Mouse (Mus musculus) heart, embryonic 12.5 days (tissue): ENCODE results near the gene Dnah17. TPM values are rescaled to one million over a fixed set of nuclear protein-coding genes. Genes with fewer than 3 reads are reported as not detected.

Experiments
- ATAC-seq: fragments of 200-750 bp; cut with Nextera tagmentation; 2 replicates; pipeline ENCODE4 v1.8.0; 2017; ENCODE audit warnings: moderate TSS enrichment, moderate library complexity; ENCODE audit not compliant: insufficient number of reproducible peaks, low FRiP score
- H3K27ac ChIP-seq: fragments of 300-500 bp; sonication (generic); 2 replicates; pipeline ENCODE4 v1.5.1; 2016; ENCODE audit warnings: mild to moderate bottlenecking, moderate library complexity; ENCODE audit not compliant: poor library complexity, severe bottlenecking
- H3K27me3 ChIP-seq: fragments of 300-500 bp; sonication (generic); replicated peaks from 2 replicates; pipeline ENCODE4 v1.6.1; 2016; ENCODE audit warnings: mild to moderate bottlenecking, moderate library complexity
- H3K36me3 ChIP-seq: fragments of 300-500 bp; sonication (generic); 2 replicates; pipeline ENCODE4 v1.6.1; 2016; ENCODE audit warnings: mild to moderate bottlenecking, moderate library complexity
- H3K4me1 ChIP-seq: fragments of 300-500 bp; sonication (generic); replicated peaks from 2 replicates; pipeline ENCODE4 v1.6.1; 2016; ENCODE audit warnings: mild to moderate bottlenecking
- H3K4me2 ChIP-seq: fragments of 300-500 bp; sonication (generic); 2 replicates; pipeline ENCODE4 v1.6.1; 2016; ENCODE audit warnings: mild to moderate bottlenecking, moderate library complexity
- H3K4me3 ChIP-seq: fragments of 300-500 bp; sonication (generic); 2 replicates; pipeline ENCODE4 v1.5.1; 2016; ENCODE audit warnings: mild to moderate bottlenecking
- H3K9ac ChIP-seq: fragments of 300-500 bp; sonication (generic); 2 replicates; pipeline ENCODE4 v1.6.1; 2016; ENCODE audit warnings: mild to moderate bottlenecking, moderate library complexity
- H3K9me3 ChIP-seq: fragments of 300-500 bp; sonication (generic); replicated peaks from 2 replicates; pipeline ENCODE4 v1.6.1; 2016; ENCODE audit warnings: mild to moderate bottlenecking, moderate library complexity
- WGBS: fragments of 180-500 bp; shearing (Covaris S2); methylation state at CpG from one replicate; pipeline ENCODE4 v1.1.7; 2016; 5-methylcytosine and 5-hydroxymethylcytosine counted together
- polyA plus RNA-seq: library from polyadenylated mRNA; unstranded; fragments of >200 nt; fragmentation: Nextera tagmentation; extraction: Ambion mirVana; gene quantifications from 2 replicates; pipeline ENCODE4 v1.2.1, GENCODE M21; 2016

The Dnah17 gene
- polyA plus RNA-seq, 1 experiment from 2014 or later = 0.10 TPM

- WGBS = 92% methylated on average over 4 of the region's 4 CpGs
These were observed 13.3 kb upstream of the Dnah17 start for GRCm38 (mm10) chr11:118143731-118144130.

GRCm38 (mm10) chr11:118142547-118143165 lies 12.2 kb upstream of the Dnah17 start:
- H3K9me3 ChIP-seq = 0 out of 2 replicates have a peak, but pooled peaks cover 5% of the 10 kb centered on the region
- H3K9ac ChIP-seq = 0 out of 2 replicates have a peak overlapping the region, but pooled peaks have one; percentile 34
- no peak overlapping the region for H3K4me2 ChIP-seq
- H3K27ac ChIP-seq = 0 out of 2 replicates have a peak overlapping the region, but pooled peaks have one; percentile 13
- H3K4me1 ChIP-seq = peaks cover 18% of the 10 kb centered on the region
- no peaks in the 10 kb centered on the region for H3K27me3 ChIP-seq
- no peak overlapping the region for H3K4me3 ChIP-seq
- H3K36me3 ChIP-seq = no peaks in the 10 kb centered on the region
- no peak for ATAC-seq
- WGBS = 23% methylated on average over 7 of the region's 7 CpGs

More at GRCm38 (mm10) chr11:118143731-118144130, 13.3 kb upstream of the Dnah17 start:
- no peak overlapping the region for H3K4me3 ChIP-seq
- H3K27ac ChIP-seq = no peak overlapping the region
- H3K9me3 ChIP-seq = 0 out of 2 replicates have a peak, but pooled peaks cover 2% of the 10 kb centered on the region
- H3K4me2 ChIP-seq = no peak overlapping the region
- no peak overlapping the region for H3K9ac ChIP-seq
- no peaks in the 10 kb centered on the region for H3K36me3 ChIP-seq
- no peaks in the 10 kb centered on the region for H3K27me3 ChIP-seq
- peaks cover 19% of the 10 kb centered on the region for H3K4me1 ChIP-seq
- no peak for ATAC-seq

- no peak overlapping the region for H3K4me3 ChIP-seq
- no peak overlapping the region for H3K4me2 ChIP-seq
- 0 out of 2 replicates have a peak, but pooled peaks cover 5% of the 10 kb centered on the region for H3K9me3 ChIP-seq
- no peaks in the 10 kb centered on the region for H3K27me3 ChIP-seq
- ATAC-seq = 0 out of 2 replicates have a peak, but pooled peaks have one; percentile 2
- no peaks in the 10 kb centered on the region for H3K36me3 ChIP-seq
- 66% methylated on average over 10 of the region's 10 CpGs for WGBS
- no peak overlapping the region for H3K9ac ChIP-seq
- H3K4me1 ChIP-seq = peaks cover 26% of the 10 kb centered on the region
- H3K27ac ChIP-seq = no peak overlapping the region
These were observed 10.5 kb upstream of the Dnah17 start for GRCm38 (mm10) chr11:118140771-118141565.

GRCm38 (mm10) chr11:118138347-118138746 lies 7.9 kb upstream of the Dnah17 start:
- Histone ChIP-seq H3K27me3 (no peaks in the 10 kb centered on the region), H3K4me1 (peaks cover 45% of the 10 kb centered on the region), H3K36me3 (no peaks in the 10 kb centered on the region), H3K27ac (no peak overlapping the region), H3K4me3 (no peak overlapping the region), H3K9me3 (0 out of 2 replicates have a peak, but pooled peaks cover 5% of the 10 kb centered on the region), H3K4me2 (no peak overlapping the region), H3K9ac (no peak overlapping the region)
- 95% methylated on average over 6 of the region's 6 CpGs for WGBS
- ATAC-seq = no peak

- ATAC-seq = no peak
- H3K36me3 ChIP-seq = no peaks in the 10 kb centered on the region
- H3K27ac ChIP-seq = no peak overlapping the region
- peaks cover 48% of the 10 kb centered on the region for H3K4me1 ChIP-seq
- no peak overlapping the region for H3K4me2 ChIP-seq
- H3K27me3 ChIP-seq = no peaks in the 10 kb centered on the region
- 0 out of 2 replicates have a peak, but pooled peaks cover 5% of the 10 kb centered on the region for H3K9me3 ChIP-seq
- WGBS = 37% methylated on average over 5 of the region's 5 CpGs
- no peak overlapping the region for H3K9ac ChIP-seq
- no peak overlapping the region for H3K4me3 ChIP-seq
These were observed 5.8 kb upstream of the Dnah17 start for GRCm38 (mm10) chr11:118136172-118136632.

- no peak for ATAC-seq
- Histone ChIP-seq H3K4me1 (peaks cover 40% of the 10 kb centered on the region), H3K4me3 (no peak overlapping the region), H3K36me3 (no peaks in the 10 kb centered on the region), H3K27me3 (no peaks in the 10 kb centered on the region), H3K4me2 (no peak overlapping the region), H3K27ac (no peak overlapping the region), H3K9ac (no peak overlapping the region), H3K9me3 (0 out of 2 replicates have a peak, but pooled peaks cover 5% of the 10 kb centered on the region)
- 55% methylated on average over 6 of the region's 6 CpGs for WGBS
These were observed 4.8 kb upstream of the Dnah17 start for GRCm38 (mm10) chr11:118135271-118135670.

GRCm38 (mm10) chr11:118133752-118134169 lies 3.3 kb upstream of the Dnah17 start:
- H3K4me2 ChIP-seq = no peak overlapping the region
- 0 out of 2 replicates have a peak, but pooled peaks cover 3% of the 10 kb centered on the region for H3K9me3 ChIP-seq
- H3K36me3 ChIP-seq = no peaks in the 10 kb centered on the region
- peak overlapping the region; percentile 59; the same call in 1 of the 2 replicates for H3K27ac ChIP-seq
- ATAC-seq = peak; percentile 60
- 21% methylated on average over 4 of the region's 4 CpGs for WGBS
- H3K4me3 ChIP-seq = no peak overlapping the region
- H3K27me3 ChIP-seq = no peaks in the 10 kb centered on the region
- peaks cover 40% of the 10 kb centered on the region for H3K4me1 ChIP-seq
- no peak overlapping the region for H3K9ac ChIP-seq

- whole genome bisulfite sequencing = 57% methylated on average over 9 of the region's 9 CpGs
These were observed 2.8 kb upstream of the Dnah17 start for GRCm38 (mm10) chr11:118133133-118133751.

GRCm38 (mm10) chr11:118132136-118132535 lies 1.7 kb upstream of the Dnah17 start:
- Histone ChIP-seq H3K9me3 (no peaks in the 10 kb centered on the region; the same call in 1 of the 2 replicates), H3K27me3 (no peaks in the 10 kb centered on the region), H3K9ac (no peak overlapping the region), H3K4me3 (no peak overlapping the region), H3K36me3 (no peaks in the 10 kb centered on the region), H3K4me1 (peaks cover 40% of the 10 kb centered on the region), H3K27ac (peak overlapping the region; percentile 34; the same call in 1 of the 2 replicates), H3K4me2 (no peak overlapping the region)
- ATAC-seq = no peak; the same call in 1 of the 2 replicates
- 54% methylated on average over 8 of the region's 8 CpGs for WGBS

More at GRCm38 (mm10) chr11:118133133-118133751, 2.8 kb upstream of the Dnah17 start:
- ATAC-seq = 0 out of 2 replicates have a peak, but pooled peaks have one; percentile 2
- no peaks in the 10 kb centered on the region for H3K27me3 ChIP-seq
- no peaks in the 10 kb centered on the region for H3K36me3 ChIP-seq
- H3K4me3 ChIP-seq = no peak overlapping the region
- no peaks in the 10 kb centered on the region; the same call in 1 of the 2 replicates for H3K9me3 ChIP-seq
- peaks cover 40% of the 10 kb centered on the region for H3K4me1 ChIP-seq
- H3K27ac ChIP-seq = peak overlapping the region; percentile 59; the same call in 1 of the 2 replicates
- no peak overlapping the region for H3K4me2 ChIP-seq
- H3K9ac ChIP-seq = no peak overlapping the region

- no peak for ATAC-seq
- Histone ChIP-seq H3K4me2 (no peak overlapping the region), H3K36me3 (no peaks in the 10 kb centered on the region), H3K4me1 (peaks cover 25% of the 10 kb centered on the region), H3K27me3 (no peaks in the 10 kb centered on the region), H3K27ac (no peak overlapping the region), H3K4me3 (no peak overlapping the region), H3K9me3 (no peaks in the 10 kb centered on the region; the same call in 1 of the 2 replicates), H3K9ac (no peak overlapping the region)
- WGBS = 83% methylated on average over 2 of the region's 2 CpGs
These were observed 622 bp downstream of the Dnah17 start for GRCm38 (mm10) chr11:118129812-118130211.
